ENCODE assay signal across 8 mouse cellular contexts in the genomic region with DNA sequence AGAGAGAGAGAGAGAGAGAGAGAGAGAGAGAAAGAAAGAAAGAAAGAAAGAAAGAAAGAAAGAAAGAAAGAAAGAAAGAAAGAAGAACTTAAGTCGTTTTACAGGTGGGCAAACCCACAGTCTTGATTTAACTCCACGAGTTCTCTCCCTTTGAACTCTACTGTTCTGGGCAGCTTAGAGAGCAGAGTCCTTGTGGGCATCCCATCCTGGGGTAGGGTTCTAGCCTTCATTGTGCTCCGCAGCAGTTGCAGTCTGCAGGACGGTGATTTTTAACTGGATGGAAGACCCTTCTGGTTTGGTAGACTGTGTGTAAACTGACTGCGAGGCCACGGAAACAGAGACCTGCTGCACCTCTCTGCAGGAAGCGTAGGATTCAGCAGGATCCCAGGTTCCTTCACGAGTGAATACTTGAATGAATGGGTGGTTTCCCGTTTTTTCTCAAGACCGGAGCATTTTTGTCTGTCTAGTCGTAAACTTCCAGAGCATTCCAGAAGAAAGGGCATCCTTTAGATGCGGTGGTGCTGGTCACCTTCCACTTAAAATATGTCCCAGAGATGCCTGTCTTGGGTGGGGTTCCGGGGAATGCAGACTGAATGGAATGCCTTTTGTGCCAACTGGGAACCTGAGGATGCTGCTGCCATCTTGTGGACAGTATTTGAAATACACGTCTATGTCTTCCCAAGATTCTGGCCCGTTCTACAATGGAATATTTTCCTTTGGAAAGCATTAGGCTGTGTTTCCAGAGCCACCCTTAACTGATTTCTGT.
A peak's percentile ranks its signal among the peaks of the same experiment; 100 is the strongest.
DNase-seq lines count a peak whose midpoint lies in the region; ATAC-seq lines count a peak whose summit lies in the region.

No protein-coding gene starts in this region.

- no peaks in the 10 kb centered on the region for H3K9me3 ChIP-seq in forebrain, embryonic 14.5 days (replicated peaks; ENCODE audit: control insufficient read depth, low read length)
- no peaks in the 10 kb centered on the region for H3K9me3 ChIP-seq in hindbrain, embryonic 14.5 days (ENCODE audit: control insufficient read depth, low read length)

- H3K9ac ChIP-seq in forebrain, embryonic 14.5 days (ENCODE audit: low read length), result no peak overlapping the region; the same call in 1 of the 2 replicates
- peak overlapping the region; percentile 61 for H3K9ac ChIP-seq in hindbrain, embryonic 14.5 days

- 12% methylated on average over 15 of the region's 15 CpGs for WGBS in forebrain, embryonic 14.5 days
- 16% methylated on average over 15 of the region's 15 CpGs for WGBS in hindbrain, embryonic 14.5 days

- peaks cover 38% of the 10 kb centered on the region for H3K27me3 ChIP-seq in forebrain, embryonic 14.5 days (replicated peaks; ENCODE audit: control insufficient read depth, insufficient read depth, low read length)
- H3K27me3 ChIP-seq in hindbrain, embryonic 14.5 days (ENCODE audit: control insufficient read depth, insufficient read depth, low read length), result peaks cover 25% of the 10 kb centered on the region

- H3K4me1 ChIP-seq in forebrain, embryonic 14.5 days (ENCODE audit: control insufficient read depth, insufficient read depth, low read length), result no peaks in the 10 kb centered on the region
- H3K4me1 ChIP-seq in hindbrain, embryonic 14.5 days (replicated peaks; ENCODE audit: control insufficient read depth, insufficient read depth, low read length), result no peaks in the 10 kb centered on the region

- DNase-seq in gastrocnemius, adult 18-20 months (ENCODE audit: low spot score), result peak; percentile 57
- DNase-seq in gastrocnemius, postnatal 25 days, result no peak
- peak; percentile 22 for DNase-seq in cerebellum, adult 11 months
- peak; percentile 88 for DNase-seq in forebrain, embryonic 14.5 days (ENCODE audit: low spot score)
- DNase-seq in hindbrain, embryonic 14.5 days (ENCODE audit: low spot score), result peak; percentile 94
- peak; percentile 49 for DNase-seq in left cerebral cortex, adult 11 months (ENCODE audit: low spot score)
- peak; percentile 78 for DNase-seq in lung, postnatal 36 days
- DNase-seq in right cerebral cortex, postnatal 4 days, result peak; percentile 59

- no peak overlapping the region for H3K27ac ChIP-seq in forebrain, embryonic 14.5 days (ENCODE audit: low read depth, low read length)
- H3K27ac ChIP-seq in hindbrain, embryonic 14.5 days, result no peak overlapping the region

- peak; percentile 65 for ATAC-seq in forebrain, embryonic 14.5 days
- peak; percentile 79 for ATAC-seq in hindbrain, embryonic 14.5 days (ENCODE audit: low FRiP score)

- peak overlapping the region; percentile 8 for H3K4me3 ChIP-seq in forebrain, embryonic 14.5 days (ENCODE audit: low read depth, low read length)
- peak overlapping the region; percentile 33 for H3K4me3 ChIP-seq in hindbrain, embryonic 14.5 days (replicated peaks; ENCODE audit: low read length)

- no peaks in the 10 kb centered on the region for H3K36me3 ChIP-seq in forebrain, embryonic 14.5 days (ENCODE audit: control insufficient read depth, insufficient read depth, low read length)
- no peaks in the 10 kb centered on the region for H3K36me3 ChIP-seq in hindbrain, embryonic 14.5 days (replicated peaks; ENCODE audit: control insufficient read depth, insufficient read depth)

- peak overlapping the region; percentile 40 for H3K4me2 ChIP-seq in forebrain, embryonic 14.5 days (ENCODE audit: low read length)
- peak overlapping the region; percentile 66 for H3K4me2 ChIP-seq in hindbrain, embryonic 14.5 days (replicated peaks)
